Mouse (Mus musculus): ENCODE results near the gene Dnmt1. TPM values are rescaled to one million over a fixed set of nuclear protein-coding genes. Genes with fewer than 3 reads are reported as not detected.

Gene Dnmt1
- polyA plus RNA-seq, 1 experiment from 2014 or later = 56.3 TPM

DNA sequence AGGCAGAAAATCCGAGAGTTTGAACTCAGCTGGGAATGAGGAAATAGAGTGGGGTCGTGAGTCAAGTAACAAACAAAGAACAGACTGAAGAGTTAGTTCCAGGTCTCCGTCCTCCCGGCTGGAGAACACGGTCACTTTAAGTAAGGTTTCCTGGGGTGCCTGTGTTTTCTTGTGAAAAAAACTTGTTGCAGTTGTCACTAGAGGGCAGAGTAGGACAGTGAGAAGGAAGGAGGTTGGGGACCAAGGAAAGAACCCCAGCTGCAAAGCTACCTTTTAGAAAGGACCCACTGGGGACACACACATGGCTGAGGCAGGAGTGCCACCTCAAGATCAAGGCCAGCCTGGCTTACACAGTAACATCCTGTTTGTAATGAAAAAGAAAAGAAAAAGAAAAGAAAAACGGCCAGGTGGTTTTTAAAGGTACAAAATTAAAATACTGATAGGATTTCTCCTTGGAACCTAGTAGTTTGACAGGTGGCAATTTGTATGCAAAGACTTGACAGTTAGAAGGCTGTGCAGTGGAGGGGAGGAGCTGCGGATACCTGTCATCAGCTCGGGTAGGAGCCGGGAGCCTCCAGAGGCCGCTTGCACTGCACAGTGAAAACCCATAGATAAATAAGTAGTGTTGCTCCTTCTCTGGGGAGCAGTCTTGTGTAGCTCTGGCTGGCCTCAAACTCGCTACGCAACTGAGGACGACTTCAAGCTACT, 58.1 kb downstream of the Dnmt1 start:
- no peaks in the 10 kb centered on the region for H3K27me3 ChIP-seq (replicated peaks; ENCODE audit: control insufficient read depth, insufficient read depth, low read length)
- no peaks in the 10 kb centered on the region for H3K9me3 ChIP-seq (ENCODE audit: control insufficient read depth, low read length)
- 0 out of 2 replicates have a peak, but pooled peaks have one; percentile 11 for ATAC-seq
- no peak overlapping the region for H3K27ac ChIP-seq (ENCODE audit: low read length)
- H3K36me3 ChIP-seq (ENCODE audit: control insufficient read depth, insufficient read depth, low read length) = peaks cover 7% of the 10 kb centered on the region; the same call in 1 of the 2 replicates
- WGBS = 13% methylated on average over 13 of the region's 13 CpGs
- H3K9ac ChIP-seq (ENCODE audit: low read depth, low read length) = peak overlapping the region; percentile 31; the same call in 1 of the 2 replicates
- H3K4me1 ChIP-seq (ENCODE audit: control insufficient read depth, insufficient read depth, low read length) = peaks cover 13% of the 10 kb centered on the region
- H3K4me2 ChIP-seq (ENCODE audit: low read depth, low read length) = no peak overlapping the region
- H3K4me3 ChIP-seq (ENCODE audit: low read length) = no peak overlapping the region

DNA sequence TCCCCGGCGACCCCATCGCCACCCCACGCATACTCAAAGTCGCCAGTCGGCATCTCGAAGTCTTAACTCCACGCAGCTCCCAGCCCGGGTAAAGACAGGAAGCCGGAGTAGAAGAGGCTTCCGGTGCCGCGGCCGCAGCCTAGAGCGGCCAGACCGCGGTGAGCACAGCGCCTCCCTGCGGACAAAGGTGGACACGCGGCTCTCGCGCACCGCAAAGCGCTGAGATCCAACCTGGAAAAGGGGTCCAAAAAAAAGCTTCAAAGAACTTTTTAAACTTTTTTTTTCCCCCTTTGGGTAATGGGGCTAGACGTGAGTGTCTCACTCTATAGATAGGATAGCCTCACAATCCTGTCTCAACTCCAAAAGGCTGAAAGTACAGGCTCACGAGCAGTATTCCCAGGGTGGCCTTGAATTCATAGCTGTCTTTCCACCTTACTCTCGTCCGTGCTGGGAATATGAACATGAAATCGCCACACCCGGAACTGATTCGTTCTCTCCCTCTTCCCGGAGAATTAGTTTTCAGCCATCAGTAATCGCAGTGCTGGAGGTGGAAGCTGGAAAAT, 61.1 kb downstream of the Dnmt1 start, which contains the start of gene Eif3g:
Gene Eif3g (minus strand): TSS at position 113 of the 563 bp plus-strand sequence.
- peak; percentile 86 for ATAC-seq
- H3K27ac ChIP-seq (ENCODE audit: low read length) = peak within 1 kb of the TSS; percentile 43; the same call in 1 of the 2 replicates
- 3% methylated on average over 34 of the region's 34 CpGs for WGBS
- peak within 1 kb of the TSS; percentile 87 for H3K4me3 ChIP-seq (ENCODE audit: low read length)
- peaks cover 13% of the 10 kb centered on the region for H3K4me1 ChIP-seq (ENCODE audit: control insufficient read depth, insufficient read depth, low read length)
- no peaks in the 10 kb centered on the region for H3K27me3 ChIP-seq (replicated peaks; ENCODE audit: control insufficient read depth, insufficient read depth, low read length)
- peaks cover 11% of the 10 kb centered on the region for H3K36me3 ChIP-seq (ENCODE audit: control insufficient read depth, insufficient read depth, low read length)
- H3K4me2 ChIP-seq (ENCODE audit: low read depth, low read length) = peak within 1 kb of the TSS; percentile 75
- peak within 1 kb of the TSS; percentile 94 for H3K9ac ChIP-seq (ENCODE audit: low read depth, low read length)
- no peaks in the 10 kb centered on the region for H3K9me3 ChIP-seq (ENCODE audit: control insufficient read depth, low read length)

DNA sequence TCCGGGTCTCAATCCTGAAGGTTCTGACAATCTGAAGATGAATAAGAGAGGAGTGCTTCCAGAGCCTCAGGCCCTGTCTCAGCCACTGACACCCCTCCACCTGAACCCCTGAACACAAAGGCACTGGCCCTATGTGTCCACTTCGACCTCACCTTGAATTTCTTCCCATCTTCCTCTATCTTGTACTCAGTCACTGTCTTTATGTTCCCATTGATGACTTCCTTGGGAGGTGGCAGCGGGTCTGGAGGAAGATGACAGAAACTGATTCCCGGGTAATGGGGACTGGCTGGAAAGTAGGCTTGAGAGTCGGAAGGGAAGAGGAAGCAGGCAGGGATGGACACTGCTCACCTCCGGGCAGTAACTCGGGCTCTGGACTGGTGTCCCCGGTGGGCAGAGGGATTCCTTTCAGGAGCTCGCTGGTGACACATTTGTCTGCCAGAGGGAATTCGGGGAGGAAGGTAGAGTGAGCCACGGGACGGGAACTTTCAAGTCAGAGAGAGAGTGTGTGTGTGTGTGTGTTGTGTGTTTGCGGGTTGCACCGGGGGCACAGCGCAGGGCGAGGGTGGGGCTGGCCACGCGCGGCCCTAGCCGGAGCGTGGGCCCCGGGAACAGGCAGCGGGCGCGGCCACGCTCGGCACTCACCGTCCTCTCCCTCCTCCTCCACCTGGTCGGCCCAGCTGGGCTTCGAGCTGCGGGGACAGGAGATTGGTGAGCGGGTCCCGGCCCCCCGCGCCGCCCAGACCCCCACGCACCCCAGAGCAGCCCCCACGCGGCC, 61.8 kb downstream of the Dnmt1 start:
- WGBS = 4% methylated on average over 38 of the region's 39 CpGs
- ATAC-seq = peak; percentile 75

DNA sequence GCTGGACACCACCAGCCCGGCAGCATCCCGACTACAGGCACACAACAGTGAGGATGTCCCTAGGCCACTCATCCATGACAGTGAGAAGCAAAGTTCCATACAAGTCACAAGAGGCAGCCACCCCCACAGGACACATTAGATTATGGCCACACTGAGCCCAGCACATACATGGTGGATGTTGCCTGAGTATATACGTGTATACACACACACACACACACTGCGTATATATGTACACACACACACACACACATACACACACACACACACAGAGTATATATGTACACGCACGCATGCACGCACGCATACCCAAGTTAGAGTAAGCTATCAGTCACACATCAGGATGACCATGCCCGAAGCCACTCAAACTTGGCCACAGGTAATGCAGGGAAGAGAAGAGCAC, 64.3 kb downstream of the Dnmt1 start:
- Histone ChIP-seq H3K27ac (ENCODE audit: low read length) (no peak overlapping the region), H3K4me1 (ENCODE audit: control insufficient read depth, insufficient read depth, low read length) (peaks cover 16% of the 10 kb centered on the region), H3K9ac (ENCODE audit: low read depth, low read length) (0 out of 2 replicates have a peak overlapping the region, but pooled peaks have one; percentile 2), H3K9me3 (ENCODE audit: control insufficient read depth, low read length) (no peaks in the 10 kb centered on the region), H3K4me2 (ENCODE audit: low read depth, low read length) (no peak overlapping the region), H3K27me3 (replicated peaks; ENCODE audit: control insufficient read depth, insufficient read depth, low read length) (no peaks in the 10 kb centered on the region), H3K4me3 (ENCODE audit: low read length) (no peak overlapping the region), H3K36me3 (ENCODE audit: control insufficient read depth, insufficient read depth, low read length) (peaks cover 34% of the 10 kb centered on the region)
- 93% methylated on average over 9 of the region's 9 CpGs for WGBS
- no peak for ATAC-seq

More for the DNA sequence above, 61.8 kb downstream of the Dnmt1 start:
- Histone ChIP-seq H3K27me3 (replicated peaks; ENCODE audit: control insufficient read depth, insufficient read depth, low read length) (no peaks in the 10 kb centered on the region), H3K9me3 (ENCODE audit: control insufficient read depth, low read length) (no peaks in the 10 kb centered on the region), H3K4me3 (ENCODE audit: low read length) (peak overlapping the region; percentile 87), H3K9ac (ENCODE audit: low read depth, low read length) (peak overlapping the region; percentile 94), H3K36me3 (ENCODE audit: control insufficient read depth, insufficient read depth, low read length) (peaks cover 11% of the 10 kb centered on the region), H3K4me2 (ENCODE audit: low read depth, low read length) (peak overlapping the region; percentile 75), H3K4me1 (ENCODE audit: control insufficient read depth, insufficient read depth, low read length) (peaks cover 13% of the 10 kb centered on the region), H3K27ac (ENCODE audit: low read length) (peak overlapping the region; percentile 43; the same call in 1 of the 2 replicates)

DNA sequence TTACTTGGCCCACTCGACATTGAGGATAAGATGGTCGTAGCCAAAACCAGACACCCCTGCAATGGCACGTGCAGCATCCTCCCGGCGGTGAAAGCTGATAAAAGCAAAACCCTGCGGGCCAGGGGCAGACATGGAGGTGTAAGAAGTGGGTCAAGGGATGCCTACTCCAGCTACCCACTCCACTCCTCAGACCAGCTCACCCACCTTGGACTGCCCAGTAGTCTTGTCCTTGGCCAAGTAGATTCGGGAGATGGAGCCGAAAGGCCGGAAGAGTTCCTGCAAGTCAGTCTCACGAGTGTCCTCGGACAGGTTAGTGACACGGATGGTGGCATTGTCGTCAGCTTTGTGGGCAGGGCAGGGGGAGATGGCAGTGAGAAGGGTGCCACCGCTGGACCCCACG, 65.1 kb downstream of the Dnmt1 start:
- peaks cover 16% of the 10 kb centered on the region for H3K4me1 ChIP-seq (ENCODE audit: control insufficient read depth, insufficient read depth, low read length)
- H3K27me3 ChIP-seq (replicated peaks; ENCODE audit: control insufficient read depth, insufficient read depth, low read length) = no peaks in the 10 kb centered on the region
- H3K4me2 ChIP-seq (ENCODE audit: low read depth, low read length) = no peak overlapping the region
- H3K36me3 ChIP-seq (ENCODE audit: control insufficient read depth, insufficient read depth, low read length) = peaks cover 41% of the 10 kb centered on the region
- H3K9me3 ChIP-seq (ENCODE audit: control insufficient read depth, low read length) = no peaks in the 10 kb centered on the region
- WGBS = 86% methylated on average over 15 of the region's 15 CpGs
- H3K27ac ChIP-seq (ENCODE audit: low read length) = no peak overlapping the region
- no peak for ATAC-seq
- no peak overlapping the region for H3K4me3 ChIP-seq (ENCODE audit: low read length)
- H3K9ac ChIP-seq (ENCODE audit: low read depth, low read length) = no peak overlapping the region

DNA sequence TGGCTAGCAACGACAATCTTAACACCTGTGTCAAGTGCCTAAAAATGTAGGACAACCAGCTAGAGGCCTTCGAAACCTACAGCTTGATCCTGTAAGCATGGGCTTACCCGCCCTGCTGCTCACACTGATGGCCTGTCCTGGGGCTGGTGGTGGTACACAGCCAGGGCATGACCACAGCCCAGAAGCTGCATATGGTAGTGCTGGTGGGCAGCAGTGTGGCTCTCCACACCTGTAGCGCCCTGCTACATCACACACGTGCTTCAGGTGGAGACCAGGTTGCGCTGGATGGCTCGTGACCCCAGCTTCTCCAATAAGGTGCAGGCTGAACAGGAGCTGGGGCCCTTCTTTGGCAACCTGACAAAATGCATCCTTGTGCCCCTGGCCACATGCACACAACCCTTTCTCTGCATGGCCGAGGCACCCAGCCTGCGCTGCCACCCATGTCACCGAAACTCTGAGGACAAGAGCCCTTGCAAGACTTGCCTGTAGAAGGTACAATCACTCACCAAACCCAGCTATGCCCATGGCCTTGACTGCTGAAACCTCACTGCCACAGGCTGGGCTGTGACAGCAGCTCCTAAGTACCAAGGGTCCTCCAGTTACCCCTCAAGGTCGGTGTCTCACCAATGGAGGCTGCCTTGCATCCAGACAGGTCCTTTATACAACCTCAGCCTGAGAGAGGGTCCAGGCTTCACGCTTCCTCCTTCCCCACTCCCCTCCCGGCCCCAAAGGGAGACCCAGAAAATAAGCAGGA, 65.9 kb downstream of the Dnmt1 start:
- Histone ChIP-seq H3K27me3 (replicated peaks; ENCODE audit: control insufficient read depth, insufficient read depth, low read length) (no peaks in the 10 kb centered on the region), H3K9me3 (ENCODE audit: control insufficient read depth, low read length) (no peaks in the 10 kb centered on the region), H3K4me3 (ENCODE audit: low read length) (no peak overlapping the region), H3K4me2 (ENCODE audit: low read depth, low read length) (no peak overlapping the region), H3K27ac (ENCODE audit: low read length) (no peak overlapping the region), H3K9ac (ENCODE audit: low read depth, low read length) (no peak overlapping the region), H3K4me1 (ENCODE audit: control insufficient read depth, insufficient read depth, low read length) (peaks cover 22% of the 10 kb centered on the region), H3K36me3 (ENCODE audit: control insufficient read depth, insufficient read depth, low read length) (peaks cover 42% of the 10 kb centered on the region)
- WGBS = 82% methylated on average over 13 of the region's 13 CpGs
- ATAC-seq = no peak

DNA sequence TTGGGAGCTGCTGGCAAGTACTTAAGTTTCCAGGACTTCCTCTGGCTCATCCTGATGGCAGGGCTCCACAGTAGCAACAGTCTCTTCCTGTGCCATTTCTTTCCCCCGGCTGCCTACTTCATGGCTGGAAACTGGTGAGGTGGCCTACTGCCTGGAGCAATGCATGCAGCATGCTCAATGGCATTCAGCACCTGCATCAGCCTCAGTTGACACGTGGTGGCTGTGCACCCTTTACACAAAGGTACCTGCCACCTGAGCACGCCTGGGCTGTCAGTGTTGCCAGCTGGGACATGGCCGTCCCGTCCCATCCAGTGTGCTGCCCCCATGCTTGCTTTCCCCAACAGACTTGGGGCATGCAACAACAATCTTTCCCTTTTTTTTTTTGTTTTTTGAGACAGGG, 66.6 kb downstream of the Dnmt1 start:
- ATAC-seq = no peak

DNA sequence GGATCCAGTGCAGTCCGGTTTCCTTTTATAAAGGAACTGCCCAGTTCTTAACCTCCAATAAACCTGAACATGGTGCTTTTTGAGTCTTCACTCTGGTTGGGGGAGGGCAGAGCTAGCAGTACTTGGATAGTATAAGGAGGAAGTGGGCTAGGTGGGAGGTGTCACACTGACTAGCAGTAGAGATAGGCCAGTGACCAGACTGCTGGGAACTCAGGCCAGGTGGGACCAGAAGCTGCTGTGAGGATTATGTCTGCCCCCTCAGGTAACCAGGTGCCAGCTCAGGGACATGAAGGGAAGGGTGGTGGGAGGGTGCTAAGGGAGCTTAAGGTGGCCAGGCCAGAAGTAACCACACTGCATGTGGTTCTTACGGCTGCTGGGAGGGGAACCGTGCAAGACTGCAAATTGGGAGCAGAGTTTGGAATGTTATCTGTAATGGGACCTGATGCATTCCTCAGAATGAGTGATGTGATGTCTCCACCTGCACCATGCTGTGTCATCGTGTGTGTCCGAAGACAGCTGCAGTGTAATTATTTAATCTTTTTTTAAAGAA, 67.5 kb downstream of the Dnmt1 start:
- no peak overlapping the region for H3K27ac ChIP-seq (ENCODE audit: low read length)
- no peak overlapping the region for H3K4me2 ChIP-seq (ENCODE audit: low read depth, low read length)
- no peak overlapping the region for H3K9ac ChIP-seq (ENCODE audit: low read depth, low read length)
- H3K4me1 ChIP-seq (ENCODE audit: control insufficient read depth, insufficient read depth, low read length) = peaks cover 16% of the 10 kb centered on the region
- H3K4me3 ChIP-seq (ENCODE audit: low read length) = no peak overlapping the region
- no peaks in the 10 kb centered on the region for H3K27me3 ChIP-seq (replicated peaks; ENCODE audit: control insufficient read depth, insufficient read depth, low read length)
- 56% methylated on average over 5 of the region's 5 CpGs for WGBS
- ATAC-seq = no peak
- no peaks in the 10 kb centered on the region for H3K9me3 ChIP-seq (ENCODE audit: control insufficient read depth, low read length)
- H3K36me3 ChIP-seq (ENCODE audit: control insufficient read depth, insufficient read depth, low read length) = peaks cover 42% of the 10 kb centered on the region

More for the DNA sequence above, 66.6 kb downstream of the Dnmt1 start:
- Histone ChIP-seq H3K4me1 (ENCODE audit: control insufficient read depth, insufficient read depth, low read length) (peaks cover 22% of the 10 kb centered on the region), H3K27me3 (replicated peaks; ENCODE audit: control insufficient read depth, insufficient read depth, low read length) (no peaks in the 10 kb centered on the region), H3K27ac (ENCODE audit: low read length) (no peak overlapping the region; the same call in 1 of the 2 replicates), H3K4me2 (ENCODE audit: low read depth, low read length) (no peak overlapping the region), H3K9me3 (ENCODE audit: control insufficient read depth, low read length) (no peaks in the 10 kb centered on the region), H3K36me3 (ENCODE audit: control insufficient read depth, insufficient read depth, low read length) (peaks cover 42% of the 10 kb centered on the region), H3K4me3 (ENCODE audit: low read length) (no peak overlapping the region), H3K9ac (ENCODE audit: low read depth, low read length) (no peak overlapping the region)
- WGBS = 53% methylated on average over 5 of the region's 5 CpGs
